Mouse (Mus musculus): ENCODE results near the gene Ezh1.

The Ezh1 gene

DNA sequence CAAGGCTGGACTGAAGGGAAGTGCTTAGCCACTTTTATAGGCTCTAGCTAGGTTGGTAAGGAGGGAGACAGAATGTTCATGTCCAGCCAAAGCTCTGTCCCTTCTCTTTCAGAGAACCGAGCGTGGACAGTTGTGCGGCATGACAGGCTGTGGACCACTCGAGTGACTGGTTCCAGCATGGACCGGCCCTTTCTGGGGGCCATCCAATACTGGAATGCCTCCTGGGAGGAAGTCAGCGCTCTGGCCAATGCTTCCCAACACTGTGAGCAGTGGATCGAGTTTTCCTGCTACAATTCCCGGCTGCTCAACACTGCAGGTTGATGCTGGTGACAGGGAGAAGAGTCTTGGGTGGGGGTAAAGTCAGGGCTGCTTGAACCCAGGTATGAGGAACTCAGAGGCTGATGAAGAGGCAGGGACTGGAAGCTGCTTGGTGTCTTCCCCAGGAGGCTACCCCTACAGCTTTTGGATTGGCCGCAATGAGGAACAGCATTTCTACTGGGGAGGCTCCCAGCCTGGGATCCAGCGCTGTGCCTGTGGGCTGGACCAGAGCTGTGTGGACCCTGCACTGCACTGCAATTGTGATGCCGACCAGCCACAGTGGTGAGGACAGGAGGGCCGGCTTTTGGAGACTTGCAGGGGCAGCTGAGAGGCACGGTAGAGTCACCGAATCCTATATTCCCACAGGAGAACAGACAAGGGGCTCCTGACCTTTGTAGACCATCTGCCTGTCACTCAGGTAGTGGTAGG, 43.3 kb downstream of the Ezh1 start:
- no peak for DNase-seq (ENCODE audit: low read depth in 1 of 2, low spot score in 2 of 2)

- no peak for DNase-seq (ENCODE audit: low read depth in 1 of 2, low spot score in 2 of 2)
Observed at GRCm38 (mm10) chr11:101181961-101182360, 44.3 kb downstream of the Ezh1 start.

- DNase-seq (ENCODE audit: low read depth in 1 of 2, low spot score in 2 of 2), result peak in 1 of 2 experiments; percentile 53
Observed at GRCm38 (mm10) chr11:101180846-101181740, 45.2 kb downstream of the Ezh1 start.

- DNase-seq (ENCODE audit: low read depth in 1 of 2, low spot score in 2 of 2), result no peak
Observed at GRCm38 (mm10) chr11:101180261-101180660, 46.0 kb downstream of the Ezh1 start.

- no peak for DNase-seq (ENCODE audit: low read depth in 1 of 2, low spot score in 2 of 2)
Observed at GRCm38 (mm10) chr11:101179306-101179705, 47.0 kb downstream of the Ezh1 start.

DNA sequence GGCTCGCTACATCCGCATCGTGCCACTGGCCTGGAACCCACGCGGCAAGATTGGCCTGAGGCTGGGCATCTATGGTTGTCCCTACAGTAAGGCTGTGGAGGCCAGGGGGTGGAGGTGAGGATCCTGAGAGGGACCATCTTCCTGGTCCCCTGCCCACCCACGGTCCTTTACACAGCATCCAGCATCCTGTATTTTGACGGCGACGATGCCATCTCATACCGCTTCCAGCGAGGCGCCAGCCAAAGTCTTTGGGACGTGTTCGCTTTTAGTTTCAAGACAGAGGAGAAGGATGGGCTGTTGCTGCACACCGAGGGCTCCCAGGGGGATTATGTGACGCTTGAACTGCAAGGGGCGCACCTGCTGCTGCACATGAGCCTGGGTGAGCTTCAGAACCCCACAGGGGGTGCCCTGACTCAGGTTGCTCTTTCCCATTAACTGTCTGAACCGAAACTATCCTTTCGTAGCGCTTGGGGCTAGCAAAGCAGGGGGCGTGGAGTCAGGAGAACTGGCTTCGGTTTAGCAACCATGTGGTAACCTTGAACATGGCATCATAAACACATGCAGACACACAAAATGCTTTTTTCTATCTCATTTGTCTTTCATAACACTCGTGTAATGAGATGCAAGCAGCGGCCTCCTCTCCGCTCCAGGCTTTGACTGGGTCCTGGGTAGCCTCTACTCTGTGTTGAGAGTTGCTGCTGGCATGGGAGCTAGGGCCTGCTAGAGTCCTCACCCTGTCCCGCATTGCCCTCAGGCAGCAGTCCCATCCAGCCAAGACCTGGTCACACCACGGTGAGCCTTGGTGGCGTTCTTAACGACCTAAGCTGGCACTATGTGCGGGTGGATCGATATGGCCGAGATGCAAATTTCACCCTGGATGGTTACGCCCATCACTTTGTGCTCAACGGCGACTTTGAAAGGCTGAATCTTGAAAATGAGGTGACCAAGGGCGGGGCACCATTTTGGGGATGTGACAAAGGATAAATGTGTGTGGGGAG, 47.9 kb downstream of the Ezh1 start:
- no peak for DNase-seq (ENCODE audit: low read depth in 1 of 2, low spot score in 2 of 2)

DNA sequence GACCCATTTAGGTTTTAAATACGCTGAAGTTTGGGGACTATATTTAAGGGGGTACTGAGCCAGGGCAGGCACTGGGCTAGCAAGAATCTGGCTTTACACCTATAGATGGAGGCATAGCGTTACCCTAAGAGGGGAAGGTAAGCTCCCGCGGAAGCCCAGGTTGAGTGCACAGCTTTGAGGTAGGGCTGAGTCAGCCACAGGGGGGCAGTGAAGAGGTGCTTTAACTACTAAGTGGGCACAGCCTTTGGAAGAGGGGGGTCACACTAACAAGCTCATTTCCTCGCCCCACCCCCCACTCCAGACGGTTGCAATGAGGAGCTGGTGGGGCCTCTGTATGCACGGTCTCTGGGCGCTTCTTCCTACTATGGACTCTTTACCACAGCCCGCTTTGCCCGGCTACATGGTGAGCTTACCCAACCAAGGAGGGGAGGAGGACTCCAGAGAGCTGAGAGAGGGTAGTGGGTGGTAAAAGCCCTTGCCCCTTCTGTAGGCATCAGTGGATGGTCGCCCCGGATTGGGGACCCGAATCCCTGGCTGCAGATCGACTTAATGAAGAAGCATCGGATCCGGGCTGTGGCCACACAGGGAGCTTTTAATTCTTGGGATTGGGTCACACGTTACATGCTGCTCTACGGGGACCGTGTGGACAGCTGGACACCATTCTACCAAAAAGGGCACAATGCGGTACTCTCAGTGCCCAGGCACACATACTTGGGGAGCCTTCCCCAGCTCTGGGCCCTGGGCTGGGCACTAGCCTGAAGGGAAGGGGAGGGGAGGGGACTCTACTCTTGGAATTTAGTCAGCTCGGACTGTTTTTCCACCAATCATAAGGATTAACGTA, 49.1 kb downstream of the Ezh1 start:
- no peak for DNase-seq (ENCODE audit: low read depth in 1 of 2, low spot score in 2 of 2)

DNA sequence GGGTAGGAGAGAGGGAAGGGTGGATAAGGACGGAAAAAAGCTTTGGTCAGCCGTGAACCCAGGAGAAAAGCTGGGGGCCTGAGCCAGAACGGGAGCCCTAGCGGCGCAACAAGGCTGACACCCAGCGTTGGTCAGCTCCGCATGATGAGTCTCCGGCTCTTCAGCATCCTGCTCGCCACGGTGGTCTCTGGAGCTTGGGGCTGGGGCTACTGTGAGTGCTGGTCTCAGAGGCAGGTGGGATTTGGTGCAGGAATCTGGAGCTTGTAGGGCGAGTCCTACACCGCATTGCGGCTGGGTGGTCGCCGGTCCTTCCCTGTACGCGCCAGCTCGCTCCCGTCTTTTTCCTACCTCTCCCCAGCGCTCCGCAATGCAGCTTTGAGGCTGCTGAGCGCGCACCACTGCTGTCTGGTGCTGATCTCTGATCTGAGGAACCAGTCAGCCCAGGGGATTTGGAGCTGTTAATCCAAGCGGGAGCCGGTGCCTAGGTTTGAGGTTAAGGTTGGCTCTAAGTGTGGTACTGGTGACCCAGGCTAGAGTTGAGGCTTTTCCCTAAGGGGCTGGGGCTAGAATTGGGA, 50.1 kb downstream of the Ezh1 start:
- DNase-seq (ENCODE audit: low read depth in 1 of 2, low spot score in 2 of 2), result no peak

DNA sequence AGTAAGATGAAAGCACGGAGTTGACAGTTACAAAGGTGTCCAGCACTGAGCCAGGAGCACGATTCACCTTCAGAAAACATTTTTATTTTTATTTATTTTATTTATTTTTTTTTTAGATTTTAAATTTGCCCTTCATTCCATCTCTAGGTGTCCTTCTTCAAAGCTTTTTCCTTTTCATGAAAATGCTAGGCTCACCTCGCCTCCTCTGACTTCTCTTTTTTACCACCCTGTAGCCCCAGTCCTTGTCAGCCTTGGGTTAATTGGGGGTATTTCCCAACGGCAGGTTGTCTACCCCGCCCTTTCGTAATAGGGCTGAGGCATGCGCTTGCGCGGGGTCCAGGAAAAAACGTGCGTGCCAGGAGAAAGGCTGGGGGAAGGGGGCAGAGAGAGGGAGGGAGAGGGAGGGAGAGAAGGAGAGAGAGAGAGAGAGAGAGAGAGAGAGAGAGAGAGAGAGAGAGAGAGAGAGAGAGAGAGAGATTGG, 50.6 kb downstream of the Ezh1 start:
- DNase-seq (ENCODE audit: low read depth in 1 of 2, low spot score in 2 of 2), result no peak

GRCm38 (mm10) chr11:101174851-101175628, 51.2 kb downstream of the Ezh1 start, which contains the start of gene Ccr10:
TSS of gene Ccr10 (minus strand) at chr11:101175443.
- DNase-seq (ENCODE audit: low read depth in 1 of 2, low spot score in 2 of 2), result no peak

GRCm38 (mm10) chr11:101174389-101174745, 51.9 kb downstream of the Ezh1 start:
- no peak for DNase-seq (ENCODE audit: low read depth in 1 of 2, low spot score in 2 of 2)

DNA sequence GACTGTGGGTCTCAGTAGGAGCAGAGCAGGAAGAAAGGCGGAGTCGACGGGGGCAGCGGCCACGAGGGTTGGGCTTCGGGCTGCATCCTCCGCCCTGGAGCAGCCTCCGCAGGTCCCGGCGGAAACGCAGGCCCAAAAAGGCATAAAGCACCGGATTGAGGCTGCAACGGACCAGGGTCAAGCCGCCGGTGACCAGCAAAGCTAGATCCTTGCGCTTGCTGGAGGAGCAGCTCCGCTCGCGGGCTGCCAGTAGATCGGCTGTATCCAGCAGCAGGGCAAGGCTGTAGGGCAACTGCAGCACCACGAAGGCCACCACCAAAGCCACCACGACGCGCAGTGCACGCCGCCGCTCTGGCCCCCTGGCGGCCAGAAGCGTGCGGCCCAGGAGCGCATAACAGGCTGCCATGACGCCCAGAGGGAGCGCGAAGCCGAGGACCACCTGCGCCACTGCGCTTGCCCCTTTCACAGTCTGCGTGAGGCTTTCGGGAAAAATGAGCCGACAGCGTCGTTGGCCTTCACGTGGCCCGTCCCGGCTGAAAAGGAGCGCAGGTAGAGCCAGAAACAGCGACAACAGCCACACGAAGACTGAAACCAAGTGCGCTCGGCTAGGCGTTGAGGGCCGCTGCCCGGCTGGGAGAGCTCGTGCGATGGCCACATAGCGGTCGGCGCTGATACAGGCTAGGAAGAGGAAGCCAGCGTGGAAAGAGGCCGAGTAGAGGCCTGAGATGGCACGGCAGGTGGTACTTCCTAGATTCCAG, 52.5 kb downstream of the Ezh1 start:
- peak in 1 of 2 experiments; percentile 63 for DNase-seq (ENCODE audit: low read depth in 1 of 2, low spot score in 2 of 2)

- DNase-seq (ENCODE audit: low read depth in 1 of 2, low spot score in 2 of 2), result no peak
Observed at GRCm38 (mm10) chr11:101173112-101173511, 53.2 kb downstream of the Ezh1 start.

DNA sequence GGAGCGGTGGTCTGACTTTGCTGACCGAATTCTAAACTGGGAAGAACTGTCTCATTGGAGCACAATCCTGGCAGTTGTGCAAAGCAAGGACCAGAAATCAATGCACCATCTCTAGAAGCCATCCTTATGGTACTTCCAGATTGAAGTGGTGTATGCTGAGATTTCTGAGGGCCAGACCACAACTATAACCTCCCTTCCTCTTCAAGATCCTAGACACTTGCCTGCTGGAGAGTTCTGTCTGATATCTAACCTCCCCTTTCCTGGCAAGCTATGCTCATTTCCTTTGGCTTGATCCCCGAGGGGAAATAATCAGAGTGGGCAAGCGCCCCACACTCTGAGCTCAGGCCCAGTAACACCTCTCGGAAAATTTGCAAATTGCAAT, 53.8 kb downstream of the Ezh1 start:
- no peak for DNase-seq (ENCODE audit: low read depth in 1 of 2, low spot score in 2 of 2)

GRCm38 (mm10) chr11:101171721-101172433, 54.4 kb downstream of the Ezh1 start:
- peak in 1 of 2 experiments; percentile 27 for DNase-seq (ENCODE audit: low read depth in 1 of 2, low spot score in 2 of 2)

- DNase-seq (ENCODE audit: low read depth in 1 of 2, low spot score in 2 of 2), result peak; percentile 80 to 83
Observed at GRCm38 (mm10) chr11:101170811-101171610, 55.3 kb downstream of the Ezh1 start, which contains the start of gene Plekhh3. TSS of gene Plekhh3 (minus strand) at chr11:101171351.
